Mouse (Mus musculus) megakaryocyte-erythroid progenitor cell, adult 5-6 weeks (primary cell): Measurements from ENCODE around the gene Nsun2. TPM values are rescaled to one million over a fixed set of nuclear protein-coding genes. Genes with fewer than 3 reads are reported as not detected.
A peak's percentile ranks its signal among the peaks of the same experiment; 100 is the strongest.
"Not testable (repeated sequence)": the region's sequence is repeated elsewhere in the genome, so short reads cannot be mapped to it uniquely, and the experiment has no call there.

Experiments
- ATAC-seq: replicated peaks from 2 replicates; pipeline ENCODE4 v1.8.0; 2016; ENCODE audit warnings: mild to moderate bottlenecking, inconsistent platforms; ENCODE audit not compliant: severe bottlenecking, poor library complexity, low FRiP score, low TSS enrichment
- total RNA-seq, 2 experiments: library from RNA; stranded (forward) in 1 of 2; stranded (reverse) in 1 of 2; fragments of 200-1000, 215-1000 nt in 1 of 2; fragments of >200 nt in 1 of 2; fragmentation: Nextera tagmentation in 1 of 2; gene quantifications; 2 replicates each; pipeline ENCODE4 v1.2.3; 2014 to 2017

Nsun2 gene
- total RNA-seq, 2 experiments from 2014 or later, result 194 to 335 TPM

GRCm38 (mm10) chr13:69545019-69545418 lies 11.5 kb downstream of the Nsun2 start:
- ATAC-seq, result peak; percentile 87

DNA sequence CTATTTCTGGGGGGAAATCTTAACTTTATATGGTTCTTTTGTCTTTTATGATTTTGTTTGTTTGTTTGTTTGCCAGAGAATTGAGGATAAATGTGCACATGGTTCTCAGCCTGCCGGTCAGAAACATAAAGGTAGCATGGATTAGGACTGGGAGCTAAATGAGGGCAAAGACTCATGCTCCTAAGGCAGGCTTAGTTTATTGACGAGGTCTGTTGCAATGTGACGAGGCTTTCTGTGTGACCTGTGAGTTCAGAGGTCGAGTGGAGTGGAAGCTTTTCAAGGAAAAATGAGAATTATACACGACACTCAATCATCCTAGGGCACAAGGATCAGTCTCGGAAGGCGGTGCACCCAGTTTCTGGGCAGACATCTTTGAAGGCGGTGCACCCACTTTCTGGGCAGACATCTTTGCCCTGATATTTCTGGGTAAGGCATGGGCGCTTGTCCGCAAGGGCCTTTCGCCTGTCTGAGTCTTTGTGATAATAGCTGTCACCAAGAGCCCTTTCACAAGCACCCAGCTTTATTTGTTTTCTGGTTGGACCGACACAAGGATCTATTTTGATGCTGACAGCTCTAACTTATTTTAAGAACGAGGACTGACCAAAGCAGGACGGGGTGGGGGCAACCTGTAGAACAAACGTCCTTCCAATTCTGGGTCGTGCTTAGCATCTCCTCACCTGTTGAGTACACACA lies 14.1 kb downstream of the Nsun2 start:
- no peak for ATAC-seq

DNA sequence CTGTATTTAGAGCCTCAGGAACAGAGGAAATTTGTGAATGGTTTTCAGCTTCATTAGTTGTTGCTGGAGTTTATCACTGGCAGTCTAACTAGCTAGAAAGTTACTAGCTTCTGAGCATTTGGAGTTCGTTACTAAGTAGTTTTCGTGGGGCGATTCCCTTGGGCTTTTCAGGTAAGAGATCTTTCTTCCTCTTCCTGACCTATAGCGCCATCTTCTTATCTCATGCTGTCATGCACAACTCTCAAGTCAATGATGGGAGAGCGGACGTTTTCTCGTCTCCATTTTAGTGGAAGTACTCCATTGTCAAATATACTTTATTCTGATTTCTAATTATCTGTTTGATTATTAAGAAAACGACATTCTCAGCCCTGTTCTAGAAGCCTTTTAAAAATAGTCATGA lies 16.4 kb downstream of the Nsun2 start:
- no peak for ATAC-seq

- no peak for ATAC-seq
Observed at GRCm38 (mm10) chr13:69550831-69551230, 17.3 kb downstream of the Nsun2 start.

- ATAC-seq, result peak; percentile 47; the same call in 1 of the 2 replicates
Observed at GRCm38 (mm10) chr13:69553024-69553423, 19.5 kb downstream of the Nsun2 start.

DNA sequence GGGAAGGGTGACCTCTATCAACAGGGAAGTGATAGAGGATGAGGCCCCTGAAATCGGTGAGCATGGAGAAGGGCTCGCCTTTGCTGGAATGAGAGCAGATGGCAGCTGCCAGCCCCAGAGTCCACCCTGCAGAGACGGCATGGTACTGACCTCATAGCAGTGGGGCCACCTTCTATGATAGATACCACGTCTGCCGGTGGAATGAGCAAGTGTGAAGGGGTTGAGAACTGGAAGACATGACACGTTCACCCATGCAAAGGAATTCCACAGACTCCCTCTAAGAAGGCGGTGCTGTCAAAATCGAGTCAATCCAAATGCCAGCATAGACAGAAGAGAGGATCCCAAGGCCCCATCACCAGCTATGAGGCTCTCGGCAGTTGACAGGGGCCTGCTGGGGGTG lies 20.7 kb downstream of the Nsun2 start:
- no peak for ATAC-seq

DNA sequence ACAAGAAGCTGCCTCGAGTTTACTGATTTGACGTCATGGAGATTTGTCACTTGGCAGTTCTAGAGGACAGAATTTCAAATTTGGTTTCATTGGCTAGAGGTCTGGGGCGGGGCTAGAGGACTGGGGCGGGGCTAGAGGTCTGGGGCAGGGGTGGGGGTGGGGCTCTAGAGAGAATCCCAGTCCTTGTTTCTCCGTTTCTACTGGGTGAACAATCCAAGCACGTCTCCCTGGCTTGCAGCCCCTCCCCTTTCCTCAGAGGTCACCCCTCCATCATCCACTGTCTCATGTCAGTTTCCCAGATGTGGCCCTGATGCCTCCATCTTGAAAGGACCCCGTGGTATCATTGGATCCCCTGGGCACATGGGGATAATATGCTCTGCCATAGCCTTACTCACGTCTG lies 21.5 kb downstream of the Nsun2 start:
- ATAC-seq, result no peak

- no peak for ATAC-seq
Observed at GRCm38 (mm10) chr13:69555957-69556482, 22.5 kb downstream of the Nsun2 start.

DNA sequence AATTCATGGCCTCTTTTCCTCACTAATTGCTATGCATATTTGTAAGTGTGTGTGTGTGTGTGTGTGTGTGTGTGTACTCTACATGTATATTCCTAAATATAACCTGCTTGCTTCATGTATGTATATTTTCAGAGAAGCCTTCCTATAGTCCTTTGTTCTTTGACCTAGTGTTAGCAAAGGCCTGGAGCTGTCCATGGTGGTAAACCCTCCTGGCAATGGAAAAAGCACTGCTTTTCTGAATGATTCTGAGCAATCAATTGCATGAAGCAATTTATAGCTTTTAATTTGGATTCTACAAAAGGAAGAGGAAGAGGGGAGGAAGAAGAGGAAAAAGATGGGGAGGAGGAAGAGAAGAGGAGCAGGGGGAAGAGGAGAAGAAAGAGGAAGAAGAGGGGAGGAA lies 23.2 kb downstream of the Nsun2 start:
- no peak for ATAC-seq

- ATAC-seq, result no peak
Observed at GRCm38 (mm10) chr13:69558098-69558660, 24.6 kb downstream of the Nsun2 start.

- 0 out of 2 replicates have a peak, but pooled peaks have one; percentile 30 for ATAC-seq
Observed at GRCm38 (mm10) chr13:69559291-69559961, 25.9 kb downstream of the Nsun2 start.

- no peak for ATAC-seq
Observed at GRCm38 (mm10) chr13:69562004-69562403, 28.5 kb downstream of the Nsun2 start.

DNA sequence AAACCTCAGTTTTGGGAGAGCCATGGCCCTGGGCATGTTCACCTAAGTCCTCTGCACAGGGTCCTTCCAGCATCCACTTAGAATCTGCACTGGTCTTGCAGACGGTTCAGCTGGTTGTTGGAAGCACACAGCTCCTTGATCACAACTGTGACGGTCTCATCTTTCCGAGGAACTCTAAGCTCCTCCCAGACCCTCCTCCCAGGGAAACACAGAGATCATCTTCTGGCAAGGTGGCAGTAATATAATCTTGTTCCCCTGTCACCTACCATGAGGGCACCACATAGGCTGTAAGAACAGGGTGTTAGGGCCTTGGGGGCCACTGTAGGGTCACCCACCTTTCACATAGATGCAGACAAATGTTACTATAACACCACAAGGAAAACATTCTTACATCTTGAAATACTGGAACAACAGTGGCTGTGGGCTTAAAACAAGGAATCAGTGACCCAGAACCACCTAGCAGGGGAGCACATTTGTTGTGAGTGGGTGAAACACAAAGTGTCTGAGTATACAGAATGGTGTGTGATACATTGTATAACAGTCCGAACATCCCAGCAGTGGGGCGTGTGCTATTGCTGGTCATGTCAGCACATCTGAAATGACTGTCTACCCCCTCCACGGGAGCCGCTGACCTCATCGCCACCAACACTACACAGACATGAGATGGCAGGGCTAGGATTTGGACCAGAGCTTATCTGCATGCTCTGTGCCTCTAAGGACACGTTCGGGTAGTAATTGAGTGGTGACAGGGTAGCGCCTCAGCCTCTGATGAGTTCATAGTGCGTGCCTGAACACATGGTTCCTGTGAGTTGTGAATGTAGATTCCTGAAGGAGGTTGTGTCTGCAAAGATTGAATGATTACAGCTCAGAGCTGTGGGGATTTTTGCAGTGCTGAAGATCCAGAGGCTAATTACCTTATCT lies 29.4 kb downstream of the Nsun2 start:
- ATAC-seq, result no peak

GRCm38 (mm10) chr13:69563905-69564304 lies 30.4 kb downstream of the Nsun2 start:
- no peak for ATAC-seq

DNA sequence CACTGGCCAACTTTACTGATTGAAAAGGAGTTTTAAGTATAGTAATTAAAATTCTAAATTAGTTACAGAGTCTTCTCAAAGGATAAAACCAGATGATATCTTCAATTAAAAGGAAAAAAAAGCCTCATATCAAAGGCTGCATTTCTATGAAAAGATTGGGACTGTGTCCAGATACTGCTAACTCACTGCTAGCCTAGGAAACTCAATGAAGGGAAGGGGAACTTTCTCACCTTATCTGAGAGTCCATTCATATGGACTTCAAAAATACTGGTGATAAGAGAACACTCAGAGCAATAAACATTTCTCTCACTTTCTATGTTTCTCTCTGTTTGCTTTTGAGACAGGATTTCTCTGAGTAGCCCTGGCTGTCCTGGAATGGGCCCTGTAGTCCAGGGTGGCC lies 31.0 kb downstream of the Nsun2 start:
- no peak for ATAC-seq

GRCm38 (mm10) chr13:69565401-69565800 lies 31.9 kb downstream of the Nsun2 start:
- ATAC-seq, result not testable (repeated sequence)

GRCm38 (mm10) chr13:69569201-69569600 lies 35.7 kb downstream of the Nsun2 start:
- no peak for ATAC-seq

- ATAC-seq, result no peak
Observed at GRCm38 (mm10) chr13:69572594-69572993, 39.0 kb downstream of the Nsun2 start.

GRCm38 (mm10) chr13:69576676-69577075 lies 43.1 kb downstream of the Nsun2 start:
- no peak for ATAC-seq
